Mouse (Mus musculus): ENCODE results near the gene Pard3. TPM values are rescaled to one million over a fixed set of nuclear protein-coding genes. Genes with fewer than 3 reads are reported as not detected.

Gene Pard3
- total and polyA plus RNA-seq, 3 experiments, result 0.51 to 1.3 (median 0.94) TPM

DNA sequence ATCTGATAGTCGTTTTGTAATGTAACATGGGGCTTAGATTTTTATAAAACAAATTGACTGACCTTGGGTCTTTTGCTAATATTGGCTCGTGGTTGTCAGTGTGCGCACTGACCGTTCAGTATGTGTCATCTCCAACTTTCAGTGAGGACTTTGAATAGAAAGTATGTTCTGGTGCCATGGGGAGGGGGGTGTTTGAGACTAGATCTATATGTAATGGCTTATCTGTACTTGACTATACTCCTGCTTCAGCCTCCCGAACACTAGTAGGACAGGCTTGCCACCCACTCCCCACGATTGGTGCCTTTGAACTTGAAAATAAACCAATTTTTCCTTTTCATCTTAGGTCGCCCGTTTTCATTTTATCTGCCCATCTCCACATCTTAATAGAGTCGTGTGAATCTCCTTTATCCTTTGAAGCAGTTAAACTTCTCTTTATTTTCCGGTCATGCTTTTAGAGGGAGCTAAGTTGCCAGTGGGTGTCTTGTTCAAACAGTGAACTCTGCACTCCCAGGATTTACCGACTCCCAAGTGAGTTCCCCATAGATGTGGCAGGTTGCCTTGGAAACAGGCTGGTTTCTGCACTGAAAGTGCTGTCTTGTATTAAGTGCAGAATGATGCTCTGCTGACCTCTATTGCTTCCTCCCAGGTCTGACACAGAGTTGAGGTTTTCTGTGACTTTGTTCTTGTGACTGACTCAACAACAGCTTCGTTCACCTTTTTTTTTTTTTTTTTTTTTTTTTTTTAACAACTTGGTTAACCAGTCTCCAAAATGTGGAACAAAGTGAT is 204.7 kb downstream of the Pard3 start:
- TF ChIP-seq BHLHE40 (IDR thresholded peaks at IDR 0.05; ENCODE audit: low read depth, low read length) (no peak), ELF1 (IDR thresholded peaks at IDR 0.05; ENCODE audit: low read depth, low read length) (no peak), JUND (conservative IDR thresholded peaks at IDR 0.05; ENCODE audit: low read depth, low read length) (no peak), SMC3 (IDR thresholded peaks at IDR 0.05; ENCODE audit: low read depth, low read length) (no peak), E2F4 (IDR thresholded peaks at IDR 0.05; ENCODE audit: insufficient replicate concordance, low read depth, low read length) (no peak), USF1 (IDR thresholded peaks at IDR 0.05; ENCODE audit: low read depth, low read length) (no peak)
- in situ Hi-C loops (cut with MboI; ENCODE audit: low pct_ligation_motif_present, low pct_unique_long_range_greater_than_20kb, low sequenced_read_pairs), result no loop called here
- H3K79me2 ChIP-seq (replicated peaks; ENCODE audit: control insufficient read depth, extremely low read depth, insufficient read depth, poor library complexity, severe bottlenecking), result no peaks in the 10 kb centered on the region
- no peak for DNase-seq (ENCODE audit: extremely low read depth)
- no peak overlapping the region for H3K4me2 ChIP-seq (ENCODE audit: insufficient read depth, low read depth, poor library complexity, severe bottlenecking)
- no peak overlapping the region for H3K27ac ChIP-seq (ENCODE audit: insufficient read depth, low read depth)
- H3K4me3 ChIP-seq (replicated peaks in 1 of 3; ENCODE audit: low read depth in 2 of 3, low read length in 2 of 3, poor library complexity in 1 of 3), result no peak overlapping the region
- H3K4me1 ChIP-seq (ENCODE audit: control insufficient read depth in 1 of 2, insufficient read depth in 2 of 2), result no peaks in the 10 kb centered on the region
- H3K36me3 ChIP-seq (replicated peaks in 1 of 2; ENCODE audit: control insufficient read depth in 1 of 2, insufficient read depth in 1 of 2, low read length in 1 of 2), result no peaks in the 10 kb centered on the region
- no peaks in the 10 kb centered on the region for H3K27me3 ChIP-seq (replicated peaks)
- dilution Hi-C loops (cut with MboI; ENCODE audit: extremely low pct_ligation_motif_present, extremely low pct_unique_long_range_greater_than_20kb, low sequenced_read_pairs), result no loop called here
- no peak overlapping the region for H3K9ac ChIP-seq (ENCODE audit: insufficient read depth, low read depth)
- no peaks in the 10 kb centered on the region for H3K9me3 ChIP-seq (replicated peaks; ENCODE audit: low read length)

DNA sequence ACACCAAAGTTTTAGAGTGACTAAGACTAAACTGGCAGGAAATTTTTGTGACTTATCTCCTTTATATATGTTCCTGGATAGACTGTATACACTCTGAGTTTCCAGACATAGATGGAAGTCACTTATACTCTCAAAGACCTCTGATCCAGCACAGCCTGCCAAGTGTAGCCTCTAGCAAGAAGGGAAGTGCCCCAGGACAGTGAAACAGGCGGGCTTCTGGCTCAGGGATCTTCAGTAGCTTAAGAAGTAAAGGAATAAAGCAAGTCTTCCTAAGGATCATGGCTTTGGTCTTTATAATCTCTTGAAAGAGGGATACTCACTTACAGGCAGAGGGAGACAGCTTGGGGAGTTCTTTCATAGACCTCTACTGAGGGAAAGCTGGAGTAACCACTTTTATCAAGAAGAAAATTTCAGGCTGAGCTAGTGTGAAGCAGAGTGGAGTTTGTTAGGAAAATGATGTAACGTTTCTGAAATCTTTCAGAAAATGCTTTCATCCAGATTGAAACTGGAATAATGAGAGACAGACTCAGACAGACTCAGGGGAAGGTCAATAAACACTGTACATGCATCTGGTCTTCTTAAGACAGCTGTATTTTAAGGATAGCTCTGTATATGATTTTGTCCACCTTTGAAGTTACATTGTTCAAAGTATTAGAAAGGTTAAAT is 205.5 kb downstream of the Pard3 start:
- Histone ChIP-seq H3K4me1 (ENCODE audit: control insufficient read depth in 1 of 2, insufficient read depth in 2 of 2) (no peaks in the 10 kb centered on the region), H3K36me3 (replicated peaks in 1 of 2; ENCODE audit: control insufficient read depth in 1 of 2, insufficient read depth in 1 of 2, low read length in 1 of 2) (no peaks in the 10 kb centered on the region), H3K27me3 (replicated peaks) (no peaks in the 10 kb centered on the region), H3K4me3 (replicated peaks in 1 of 3; ENCODE audit: low read depth in 2 of 3, low read length in 2 of 3, poor library complexity in 1 of 3) (no peak overlapping the region), H3K27ac (ENCODE audit: insufficient read depth, low read depth) (no peak overlapping the region), H3K9me3 (replicated peaks; ENCODE audit: low read length) (no peaks in the 10 kb centered on the region), H3K79me2 (replicated peaks; ENCODE audit: control insufficient read depth, extremely low read depth, insufficient read depth, poor library complexity, severe bottlenecking) (no peaks in the 10 kb centered on the region; the same call in 1 of the 2 replicates), H3K4me2 (ENCODE audit: insufficient read depth, low read depth, poor library complexity, severe bottlenecking) (no peak overlapping the region), H3K9ac (ENCODE audit: insufficient read depth, low read depth) (no peak overlapping the region)
- in situ Hi-C loops (cut with MboI; ENCODE audit: low pct_ligation_motif_present, low pct_unique_long_range_greater_than_20kb, low sequenced_read_pairs), result no loop called here
- DNase-seq (ENCODE audit: extremely low read depth), result no peak
- dilution Hi-C loops (cut with MboI; ENCODE audit: extremely low pct_ligation_motif_present, extremely low pct_unique_long_range_greater_than_20kb, low sequenced_read_pairs), result no loop called here
- TF ChIP-seq ZMIZ1 (IDR thresholded peaks at IDR 0.05; ENCODE audit: low read depth, low read length) (no peak), TCF12 (IDR thresholded peaks at IDR 0.05; ENCODE audit: low read depth, low read length) (no peak), JUND (conservative IDR thresholded peaks at IDR 0.05; ENCODE audit: low read depth, low read length) (no peak), IRF4 (IDR thresholded peaks at IDR 0.05; ENCODE audit: low read depth, low read length) (no peak), NELFE (IDR thresholded peaks at IDR 0.05; ENCODE audit: low read depth, low read length) (no peak), MAFK (IDR thresholded peaks at IDR 0.05; ENCODE audit: insufficient replicate concordance, low read length) (no peak)

DNA sequence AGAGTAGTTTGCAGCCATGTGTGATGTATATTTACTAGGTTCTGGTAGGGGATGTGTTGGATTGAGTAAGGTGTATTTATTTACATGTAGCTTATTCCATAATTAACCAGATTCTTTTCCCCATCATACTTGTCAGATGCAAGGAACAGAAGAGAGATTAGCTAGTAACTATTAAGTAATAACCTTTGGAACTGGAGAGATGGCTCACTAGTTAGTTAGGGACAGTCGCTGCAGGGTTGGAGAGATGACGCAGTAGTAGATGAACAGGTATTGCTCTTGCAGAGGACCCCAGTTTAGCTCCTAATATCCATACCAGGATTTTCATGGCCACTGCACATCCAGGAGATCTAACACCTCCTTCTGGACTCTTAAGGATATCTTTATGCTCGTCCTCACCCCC is 207.5 kb downstream of the Pard3 start:
- no peaks in the 10 kb centered on the region for H3K36me3 ChIP-seq (replicated peaks in 1 of 2; ENCODE audit: control insufficient read depth in 1 of 2, insufficient read depth in 1 of 2, low read length in 1 of 2)
- H3K4me2 ChIP-seq (ENCODE audit: insufficient read depth, low read depth, poor library complexity, severe bottlenecking), result no peak overlapping the region
- H3K9me3 ChIP-seq (replicated peaks; ENCODE audit: low read length), result no peaks in the 10 kb centered on the region
- in situ Hi-C loops (cut with MboI; ENCODE audit: low pct_ligation_motif_present, low pct_unique_long_range_greater_than_20kb, low sequenced_read_pairs), result no loop called here
- H3K79me2 ChIP-seq (replicated peaks; ENCODE audit: control insufficient read depth, extremely low read depth, insufficient read depth, poor library complexity, severe bottlenecking), result no peaks in the 10 kb centered on the region; the same call in 1 of the 2 replicates
- no peak for DNase-seq (ENCODE audit: extremely low read depth)
- H3K4me3 ChIP-seq (replicated peaks in 1 of 3; ENCODE audit: low read depth in 2 of 3, low read length in 2 of 3, poor library complexity in 1 of 3), result no peak overlapping the region
- no peaks in the 10 kb centered on the region for H3K27me3 ChIP-seq (replicated peaks)
- TF ChIP-seq TCF12 (IDR thresholded peaks at IDR 0.05; ENCODE audit: low read depth, low read length) (no peak), MEF2A (IDR thresholded peaks at IDR 0.05; ENCODE audit: borderline replicate concordance, low read depth, low read length) (no peak), NRF1 (IDR thresholded peaks at IDR 0.05; ENCODE audit: low read depth, low read length) (no peak), ZNF384 (IDR thresholded peaks at IDR 0.05; ENCODE audit: low read depth, low read length) (no peak), USF1 (IDR thresholded peaks at IDR 0.05; ENCODE audit: low read depth, low read length) (no peak), E2F4 (IDR thresholded peaks at IDR 0.05; ENCODE audit: insufficient replicate concordance, low read depth, low read length) (no peak), UBTF (IDR thresholded peaks at IDR 0.05; ENCODE audit: low read depth, low read length) (no peak), ELF1 (IDR thresholded peaks at IDR 0.05; ENCODE audit: low read depth, low read length) (no peak), TBP (conservative IDR thresholded peaks at IDR 0.05; ENCODE audit: low read depth, low read length) (no peak), EP300 (IDR thresholded peaks at IDR 0.05; ENCODE audit: low read length) (no peak), SMC3 (IDR thresholded peaks at IDR 0.05; ENCODE audit: low read depth, low read length) (no peak), PAX5 (IDR thresholded peaks at IDR 0.05; ENCODE audit: low read length) (no peak)
- dilution Hi-C loops (cut with MboI; ENCODE audit: extremely low pct_ligation_motif_present, extremely low pct_unique_long_range_greater_than_20kb, low sequenced_read_pairs), result no loop called here
- H3K4me1 ChIP-seq (ENCODE audit: control insufficient read depth in 1 of 2, insufficient read depth in 2 of 2), result peaks cover 0 to 3% of the 10 kb centered on the region in 2 experiments; a peak in 2 of 4 replicates
- H3K9ac ChIP-seq (ENCODE audit: insufficient read depth, low read depth), result no peak overlapping the region
- no peak overlapping the region for H3K27ac ChIP-seq (ENCODE audit: insufficient read depth, low read depth)
